Mouse (Mus musculus) kidney, postnatal 10 days (tissue): ENCODE measurements around the gene Hipk3.
A peak's percentile ranks its signal among the peaks of the same experiment; 100 is the strongest.

Experiments
- DNase-seq: peaks from one replicate; pipeline ENCODE4 v3.0.0; 2021; ENCODE audit warnings: mixed read lengths

Hipk3 gene

DNA sequence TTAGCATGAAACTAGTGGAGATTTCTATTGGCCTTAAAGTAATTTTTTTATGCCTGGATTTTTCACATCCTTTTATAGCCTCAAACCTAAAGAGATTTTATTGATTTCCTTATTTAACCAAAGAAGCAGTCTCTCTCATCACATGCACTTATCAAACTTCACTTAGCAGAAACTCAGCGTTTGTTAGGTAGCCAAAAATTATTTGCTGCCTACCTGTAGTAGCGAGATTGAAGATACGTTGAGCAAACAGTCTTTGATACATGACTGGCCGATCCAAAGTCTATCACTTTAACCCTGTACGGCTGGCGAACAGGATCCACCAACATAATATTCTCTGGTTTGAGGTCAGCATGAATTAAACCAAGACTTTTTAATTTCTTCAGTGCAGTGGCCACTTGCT, 23.7 kb downstream of the Hipk3 start:
- no peak for DNase-seq

DNA sequence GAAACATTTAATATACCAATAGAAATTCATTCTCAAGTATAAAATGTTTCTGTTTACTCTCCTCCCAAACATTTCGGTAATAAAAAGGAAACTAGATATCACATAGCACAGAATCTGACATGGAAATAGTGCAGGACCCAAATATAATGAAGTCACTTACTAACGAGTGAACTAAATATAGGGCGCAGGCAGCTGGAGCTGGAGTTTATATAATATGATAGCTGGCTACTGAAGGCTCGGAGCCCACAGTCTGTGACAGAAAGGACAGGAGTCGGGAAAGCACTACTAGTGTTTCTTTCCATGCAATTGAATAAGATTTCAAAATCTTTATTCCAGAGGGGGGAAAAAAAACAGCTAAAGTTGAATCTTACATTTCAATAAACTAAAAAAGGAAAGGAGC, 25.8 kb downstream of the Hipk3 start:
- no peak for DNase-seq

DNA sequence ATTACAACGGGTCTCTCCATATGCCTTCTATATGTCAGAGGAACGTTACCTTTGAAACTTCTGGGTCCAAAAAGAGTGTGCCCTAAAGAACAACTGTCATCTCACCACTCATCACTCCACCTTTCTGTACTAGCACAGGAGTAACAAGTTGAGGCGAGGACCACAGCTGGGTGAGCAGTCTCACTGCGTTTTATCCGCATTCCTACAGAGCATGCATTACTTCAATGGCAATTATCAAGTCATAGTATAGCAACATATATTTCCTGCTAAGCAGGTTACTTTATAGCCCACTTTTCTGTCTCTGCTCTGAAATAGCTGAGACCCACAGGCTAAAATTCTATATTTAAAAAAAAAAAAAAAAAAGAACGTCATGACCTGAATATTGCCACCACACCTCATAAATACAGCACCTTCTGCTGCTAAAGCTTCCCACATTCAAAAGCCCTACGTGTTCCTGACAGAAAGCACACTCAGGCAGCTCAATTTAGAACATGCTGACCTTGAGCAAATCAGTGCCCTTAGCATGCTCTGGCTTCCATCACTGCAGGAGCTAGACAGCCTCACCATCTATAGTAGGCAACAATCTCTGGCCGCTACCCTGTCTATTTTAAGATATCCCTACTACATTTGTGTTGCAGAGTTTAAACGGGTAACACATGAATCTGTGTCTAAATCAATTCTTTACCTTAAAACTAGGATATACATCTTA, 27.2 kb downstream of the Hipk3 start:
- DNase-seq = no peak

DNA sequence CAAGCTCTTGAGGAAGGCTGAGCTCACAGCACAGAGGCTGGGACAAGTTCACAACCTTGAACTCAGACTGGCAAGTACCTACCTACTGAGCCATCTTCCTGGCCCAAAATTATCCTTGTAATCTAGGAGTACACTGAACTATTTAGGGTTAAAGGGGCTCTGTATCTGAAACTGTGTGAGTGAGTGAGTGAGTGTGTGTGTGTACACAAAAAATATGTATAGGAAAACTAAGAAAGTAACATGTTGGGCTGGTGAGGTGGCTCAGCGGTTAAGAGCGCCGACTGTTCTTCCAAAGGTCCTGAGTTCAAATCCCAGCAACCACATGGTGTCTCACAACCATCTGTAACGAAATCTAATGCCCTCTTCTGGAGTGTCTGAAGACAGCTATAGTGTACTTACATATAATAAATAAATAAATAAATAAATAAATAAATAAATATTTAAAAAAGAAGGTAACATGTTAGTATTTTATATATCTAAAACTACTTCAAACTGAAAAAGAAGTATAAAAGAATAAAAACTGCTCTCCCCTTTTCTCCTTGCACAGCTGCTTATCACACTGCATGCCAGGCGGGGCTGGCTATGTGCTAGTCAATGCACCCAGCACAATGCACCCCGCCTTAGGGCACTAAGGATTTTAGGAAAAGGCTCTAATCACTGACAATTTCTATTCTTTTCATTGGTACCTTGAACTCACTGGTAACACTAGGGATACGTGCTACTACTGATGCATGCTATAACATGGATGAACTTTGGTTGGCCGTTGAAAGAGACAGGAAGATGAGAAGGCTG, 28.4 kb downstream of the Hipk3 start:
- DNase-seq = no peak

DNA sequence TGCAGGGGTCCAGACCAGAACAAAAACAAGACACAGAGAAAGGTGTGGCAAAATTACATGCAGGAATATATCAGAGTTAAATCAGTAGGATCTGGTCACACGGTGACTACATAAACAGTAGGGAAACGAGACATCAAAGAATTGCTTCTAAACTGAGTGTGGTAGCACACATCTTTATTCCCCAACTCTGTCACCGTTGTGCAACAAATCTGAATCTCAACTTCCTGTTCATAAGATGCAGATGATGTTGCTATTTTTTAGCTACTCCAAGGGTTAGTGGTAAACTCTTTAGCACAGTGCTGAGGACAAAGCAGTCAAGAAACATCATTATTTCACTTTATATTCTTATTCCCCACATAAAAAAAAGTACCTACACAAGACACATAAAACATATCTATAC, 34.2 kb downstream of the Hipk3 start:
- DNase-seq = no peak

DNA sequence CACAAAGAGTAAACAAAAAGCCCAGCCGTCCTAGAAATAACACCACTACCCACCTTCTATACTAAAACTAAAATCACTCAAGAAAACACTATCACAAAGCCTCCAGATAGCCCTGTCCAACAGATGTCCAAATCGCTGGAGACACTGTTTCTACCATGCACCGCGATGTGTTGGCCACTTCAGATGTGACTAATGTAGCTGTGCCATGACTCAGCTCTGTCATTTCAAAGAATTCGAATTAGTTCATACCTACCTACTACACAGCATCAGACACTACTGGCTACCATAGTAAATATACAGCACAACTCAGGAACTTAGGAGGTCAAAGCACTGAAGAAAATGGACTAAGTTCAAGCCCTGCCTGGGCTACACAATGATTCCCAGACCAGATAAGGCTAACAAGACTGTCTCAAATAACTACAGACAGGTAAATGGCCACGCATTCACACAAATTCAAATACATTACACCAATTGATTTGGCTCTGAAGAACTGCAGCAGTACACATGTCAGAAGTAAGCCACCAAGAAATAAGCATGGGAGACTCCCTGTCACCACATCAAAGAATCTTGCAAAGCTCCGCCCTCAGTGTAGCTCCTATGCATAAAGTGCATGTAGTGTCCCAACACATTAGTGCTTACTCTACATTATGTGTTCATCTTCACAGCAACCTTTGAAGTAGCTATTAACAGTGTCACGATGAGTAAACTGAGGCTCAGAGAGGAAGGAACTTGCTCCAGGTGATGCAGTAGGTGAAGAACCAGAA, 35.5 kb downstream of the Hipk3 start:
- no peak for DNase-seq

DNA sequence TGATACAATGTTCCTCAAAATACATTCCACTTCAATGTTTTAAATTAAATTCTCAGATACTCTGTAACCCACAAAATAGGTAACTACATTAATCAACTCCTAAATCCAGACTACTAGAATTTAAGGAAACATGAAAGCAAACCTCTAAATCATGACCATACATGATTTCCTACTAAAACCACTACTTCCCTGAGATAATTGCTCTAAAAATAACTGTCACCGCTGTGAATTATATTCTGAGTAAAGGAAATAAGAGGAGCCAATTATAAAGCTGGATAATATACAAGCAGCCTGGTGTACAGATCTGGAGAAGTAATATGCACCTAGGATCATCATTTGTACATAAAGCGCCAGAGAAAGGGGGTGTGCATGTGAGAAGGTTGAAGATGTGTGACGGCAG, 37.1 kb downstream of the Hipk3 start:
- no peak for DNase-seq

DNA sequence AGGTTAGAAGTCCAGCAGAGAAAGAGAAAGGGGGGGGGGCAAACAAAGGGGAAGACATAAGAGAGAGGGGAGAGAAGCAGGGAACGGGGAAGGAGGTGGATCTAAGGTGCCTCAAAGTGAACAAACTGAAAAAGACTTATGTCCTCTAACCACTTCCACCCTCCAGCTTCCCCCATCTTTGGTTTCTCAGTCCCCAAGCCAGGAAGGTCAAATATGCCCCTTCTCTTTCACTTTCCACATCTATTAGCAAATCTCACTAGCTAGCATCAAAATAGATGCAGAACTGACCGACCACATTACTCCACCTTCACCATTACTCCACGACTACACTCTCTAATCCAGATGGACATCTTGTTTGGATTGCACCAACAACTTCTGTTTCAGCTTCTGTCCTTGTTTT, 43.6 kb downstream of the Hipk3 start:
- no peak for DNase-seq

DNA sequence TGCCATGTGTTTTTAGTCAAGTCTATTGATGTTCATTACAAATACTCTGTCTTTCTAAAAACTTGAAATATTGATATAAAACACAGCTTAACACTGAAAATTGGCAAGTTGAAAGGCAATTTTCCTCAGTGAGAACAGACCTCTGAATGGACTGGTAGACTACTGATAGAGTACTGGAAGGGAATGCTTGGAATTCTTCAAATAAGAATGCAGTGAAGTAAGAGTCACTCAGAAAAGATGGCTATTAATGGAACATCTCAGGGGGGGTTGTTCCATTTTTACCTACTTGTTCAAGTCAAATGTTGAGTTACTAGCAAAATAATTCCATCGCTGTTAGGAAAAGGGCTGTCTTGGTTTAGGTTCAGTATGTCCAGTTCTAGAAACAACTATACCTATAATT, 45.1 kb downstream of the Hipk3 start:
- no peak for DNase-seq

DNA sequence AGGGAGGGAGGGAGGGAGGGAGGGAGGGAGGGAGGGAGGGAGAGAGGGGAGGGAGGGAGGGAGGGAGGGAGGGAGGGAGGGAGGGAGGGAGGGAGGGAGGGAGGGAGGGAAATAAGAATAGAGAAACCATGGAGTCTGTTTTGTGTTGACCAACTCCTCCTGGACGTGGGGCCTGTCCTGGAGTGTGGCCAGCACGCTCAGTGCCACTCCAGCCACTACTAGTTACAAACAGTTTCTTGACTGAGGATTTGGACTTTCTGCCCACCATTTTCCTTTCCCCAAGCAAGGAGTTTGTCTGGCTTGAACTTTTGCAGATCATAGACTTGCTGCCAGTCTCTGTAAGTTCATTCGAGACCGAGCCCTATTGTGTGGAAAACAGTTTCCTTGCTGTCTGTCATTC, 46.0 kb downstream of the Hipk3 start:
- no peak for DNase-seq

DNA sequence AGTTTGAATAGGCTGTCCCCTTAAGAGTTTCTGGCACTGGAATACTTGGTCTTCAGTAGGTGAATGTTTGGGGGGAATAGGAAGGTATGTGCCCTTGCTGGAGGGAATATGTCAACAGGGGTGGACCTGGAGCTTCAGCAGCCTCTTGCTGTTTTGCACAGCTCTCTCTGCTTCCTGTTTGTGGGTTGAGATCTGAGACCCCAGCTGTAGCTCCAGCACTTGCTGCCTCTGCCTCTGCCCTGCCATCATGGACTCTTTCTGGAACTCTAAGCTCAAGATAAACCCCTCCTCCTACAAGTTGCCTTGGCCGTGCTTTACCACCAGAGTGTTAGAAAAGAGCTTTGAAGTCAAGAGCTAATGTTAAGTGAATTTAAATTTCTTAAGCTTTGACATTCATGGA, 48.2 kb downstream of the Hipk3 start:
- no peak for DNase-seq

DNA sequence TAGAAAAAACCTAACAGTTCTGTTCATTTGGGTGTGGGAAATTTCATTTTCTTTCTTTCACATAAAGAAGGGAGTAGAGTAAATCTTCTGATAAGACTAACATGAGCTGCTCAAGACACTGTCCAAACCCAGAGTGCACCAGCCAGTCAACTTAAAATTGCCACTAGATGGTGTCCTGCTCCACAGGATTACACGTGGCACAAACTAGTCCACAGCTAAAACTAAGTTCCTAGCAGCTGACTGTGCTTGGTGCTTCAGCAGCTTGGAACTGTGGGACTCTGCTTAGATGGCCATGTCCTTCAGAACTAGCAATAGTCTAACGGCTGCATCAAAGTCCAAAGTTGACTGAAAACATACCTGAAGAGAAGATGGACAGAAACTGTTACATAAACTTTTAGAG, 49.5 kb downstream of the Hipk3 start:
- peak; percentile 75 for DNase-seq

DNA sequence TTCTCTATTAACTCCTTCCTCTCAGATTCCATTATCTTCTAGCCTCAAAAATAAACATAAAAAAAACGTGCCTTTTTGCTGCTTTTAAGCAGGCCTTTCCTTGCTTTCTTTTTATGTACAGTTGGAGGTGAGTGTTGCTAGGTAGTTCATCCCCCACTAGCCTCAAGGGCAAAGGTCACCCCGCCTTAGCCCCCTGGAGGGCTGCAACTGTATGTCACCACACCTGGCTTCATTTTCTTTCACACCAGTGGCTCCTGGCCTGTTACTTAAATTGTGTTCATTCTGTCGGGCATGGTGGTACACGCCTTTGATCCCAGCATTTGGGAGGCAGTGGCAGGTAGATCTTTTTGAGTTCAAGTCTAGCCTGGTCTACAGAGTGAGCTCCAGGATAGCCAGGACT, 51.9 kb downstream of the Hipk3 start:
- no peak for DNase-seq

DNA sequence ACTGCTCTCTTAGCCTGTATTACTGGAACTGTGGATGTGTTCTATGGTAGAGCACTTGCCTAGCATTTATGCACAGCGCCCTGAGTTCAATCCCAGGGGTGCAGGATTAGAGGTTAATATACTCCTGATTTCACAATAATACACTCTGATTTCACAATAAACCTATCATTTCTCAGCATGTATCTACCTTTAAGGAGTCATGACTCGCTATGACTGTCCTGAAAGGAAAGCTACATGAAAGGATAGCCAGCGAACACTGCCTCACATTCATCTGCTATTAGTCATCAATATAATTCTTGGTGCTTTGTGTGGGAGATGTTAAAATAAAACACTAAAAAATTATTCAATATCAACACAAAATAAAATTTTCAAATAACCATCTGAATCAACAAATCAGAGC, 58.0 kb downstream of the Hipk3 start:
- DNase-seq = no peak

DNA sequence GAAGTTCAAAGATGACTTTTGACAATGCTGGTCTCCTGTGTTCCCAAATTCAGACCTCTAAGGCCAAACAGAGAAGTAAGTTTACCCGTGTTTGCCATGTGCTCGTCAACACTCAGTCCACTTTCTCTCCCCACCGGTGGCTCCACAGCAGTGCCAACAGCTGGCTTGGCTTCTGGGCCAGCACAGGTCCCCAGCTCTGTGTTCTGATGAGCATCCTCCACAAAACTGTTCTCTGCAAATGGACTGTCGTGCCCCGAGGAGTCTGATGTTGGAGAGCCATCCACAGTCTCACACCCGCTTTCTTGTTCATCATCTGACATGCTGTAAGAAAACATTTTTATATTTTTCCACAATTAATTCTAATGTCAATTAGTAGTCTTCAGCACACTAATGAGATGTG, 63.2 kb downstream of the Hipk3 start:
- DNase-seq = no peak

DNA sequence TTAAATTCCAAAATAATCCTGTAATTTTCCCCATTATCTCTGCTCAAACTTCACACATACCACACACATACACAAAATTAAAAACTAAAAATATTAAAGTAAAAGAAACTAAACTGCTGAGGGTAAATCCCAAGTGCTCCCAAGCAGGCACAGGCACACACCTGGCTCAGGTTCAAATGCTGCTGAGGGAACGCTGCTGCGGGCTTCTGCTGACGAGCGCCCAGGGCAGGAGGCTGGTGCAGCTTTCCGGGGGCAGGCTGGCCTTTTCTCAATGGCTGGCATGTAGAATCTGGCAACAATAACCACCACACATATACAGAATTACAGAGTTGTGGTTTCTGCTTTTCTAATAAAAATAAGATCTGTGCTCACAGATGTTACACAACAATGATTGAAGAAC, 63.7 kb downstream of the Hipk3 start:
- no peak for DNase-seq

DNA sequence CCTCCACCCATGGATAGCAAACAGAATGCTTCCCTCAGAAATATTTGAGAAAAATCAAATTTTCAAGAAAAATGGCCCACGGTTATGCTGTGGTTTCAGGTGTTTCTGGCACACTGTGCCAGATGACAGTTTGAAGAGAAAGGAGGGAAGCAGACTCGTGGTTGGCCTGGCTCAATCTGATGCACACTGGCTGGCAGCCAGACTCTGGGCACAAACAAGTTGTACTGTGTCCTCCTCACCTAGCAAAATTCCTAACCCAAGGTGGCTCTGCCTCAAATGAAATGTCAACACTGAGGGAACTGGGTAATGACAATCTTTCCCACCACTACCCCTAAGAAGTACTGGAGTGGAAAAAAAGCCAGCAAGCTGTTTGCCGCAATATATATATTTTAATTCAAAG, 68.1 kb downstream of the Hipk3 start:
- no peak for DNase-seq

DNA sequence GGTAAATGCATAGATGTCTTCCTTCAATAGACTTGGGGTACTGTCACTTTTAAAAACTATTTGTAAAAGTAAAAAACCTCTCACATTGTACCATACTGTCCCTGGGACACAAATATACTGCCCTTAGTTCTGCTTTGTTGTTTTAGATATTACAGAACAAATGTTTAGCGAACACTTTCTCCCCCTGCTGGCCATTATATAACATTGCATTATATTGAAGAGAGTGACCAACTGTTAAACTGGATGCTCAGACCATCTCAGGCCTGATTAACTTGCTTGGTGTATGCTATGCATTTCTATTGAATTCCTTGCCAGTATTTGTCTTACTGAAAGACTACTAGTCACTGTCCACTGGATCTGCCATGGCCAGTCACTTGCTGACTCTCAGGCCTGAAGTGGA, 72.0 kb downstream of the Hipk3 start:
- DNase-seq = no peak

DNA sequence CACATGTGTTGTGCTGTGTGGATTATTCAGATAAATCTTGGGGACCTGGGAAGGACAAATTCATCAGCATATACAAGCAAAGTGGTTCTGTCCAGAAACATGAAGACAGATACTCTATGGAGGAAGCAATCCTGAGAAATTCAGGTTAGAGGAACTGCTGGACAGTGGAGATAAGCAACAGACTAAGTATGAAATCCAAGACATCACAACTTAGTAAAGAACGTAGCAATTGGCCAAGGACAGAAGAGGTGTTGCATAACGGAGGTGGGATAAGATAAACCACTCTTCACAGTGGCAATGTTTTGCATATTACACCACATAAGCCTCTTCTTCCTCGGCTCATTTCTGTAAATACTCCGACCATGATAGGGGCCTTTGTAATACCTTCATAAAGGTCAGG, 73.4 kb downstream of the Hipk3 start:
- no peak for DNase-seq

DNA sequence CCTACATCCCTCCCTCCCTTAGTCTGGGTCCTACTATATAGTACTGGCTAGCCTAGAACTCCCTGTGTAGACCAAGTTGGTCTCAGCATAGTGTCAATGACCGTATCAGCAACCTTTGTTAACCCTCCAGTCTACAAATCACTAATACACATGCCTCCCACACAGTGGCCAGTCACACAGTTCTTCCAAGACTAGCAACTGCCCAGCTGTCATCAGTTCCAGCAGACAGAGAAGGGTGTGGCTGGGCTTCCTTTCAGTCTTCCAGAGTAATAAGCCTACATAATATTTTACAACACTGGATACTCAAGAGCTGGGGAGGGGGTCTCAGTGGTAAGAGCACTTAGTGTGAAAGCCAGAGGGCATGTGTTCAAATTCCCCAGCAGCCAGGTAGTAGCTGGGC, 74.2 kb downstream of the Hipk3 start:
- no peak for DNase-seq

DNA sequence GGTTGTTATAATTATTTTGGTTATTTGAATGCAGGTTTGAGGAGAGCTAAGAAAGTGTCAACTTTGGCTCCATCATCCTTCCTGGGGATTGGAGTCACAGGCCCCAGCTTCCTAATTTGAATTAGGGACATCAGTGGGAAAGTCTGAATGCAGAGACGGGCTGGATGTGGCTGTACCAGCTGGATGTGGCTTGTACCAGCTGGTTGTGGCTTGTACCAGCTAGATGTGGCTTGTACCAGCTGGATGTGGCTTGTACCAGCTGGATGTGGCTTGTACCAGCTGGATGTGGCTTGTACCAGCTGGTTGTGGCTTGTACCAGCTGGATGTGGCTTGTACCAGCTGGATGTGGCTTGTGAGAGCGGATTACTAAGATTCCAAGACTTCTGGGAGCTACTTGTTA, 74.8 kb downstream of the Hipk3 start:
- no peak for DNase-seq

DNA sequence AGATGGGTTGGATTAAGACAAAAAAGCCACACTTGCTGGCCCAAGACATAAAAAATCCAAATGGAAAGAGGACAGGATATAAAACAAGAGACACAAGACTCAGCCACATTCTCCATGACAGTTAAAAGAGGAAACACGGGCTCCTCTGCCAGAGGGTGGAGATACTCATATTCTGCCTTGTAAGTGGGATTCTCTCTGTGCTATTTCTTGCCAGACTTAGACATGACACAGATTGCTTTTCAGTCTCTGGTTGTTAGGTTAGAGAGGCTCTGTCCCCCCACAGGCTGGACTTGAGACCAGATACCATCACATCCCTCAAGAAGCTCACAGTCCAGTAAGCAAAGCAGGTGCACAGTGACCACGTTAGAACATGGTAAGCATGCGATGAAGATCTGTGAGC, 81.2 kb downstream of the Hipk3 start:
- no peak for DNase-seq

DNA sequence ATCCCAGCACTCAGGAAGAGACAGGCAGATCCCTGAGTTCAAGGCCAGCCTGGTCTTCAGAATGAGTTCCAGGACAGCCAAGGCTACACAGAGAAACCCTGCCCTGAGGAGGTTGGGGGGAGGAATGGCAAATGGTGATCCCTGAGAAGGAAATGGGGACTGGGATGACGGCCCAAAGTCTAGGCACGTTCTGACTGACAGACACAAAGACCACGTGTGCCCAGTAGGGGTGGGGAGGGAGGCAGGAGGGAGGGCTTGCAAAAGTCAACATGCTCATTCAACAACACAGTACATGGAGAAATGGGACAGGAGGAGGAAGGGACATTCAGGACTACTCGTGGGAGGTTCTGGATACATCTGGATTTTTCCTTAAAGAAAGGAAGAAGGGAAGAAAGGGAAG, 81.8 kb downstream of the Hipk3 start:
- no peak for DNase-seq

DNA sequence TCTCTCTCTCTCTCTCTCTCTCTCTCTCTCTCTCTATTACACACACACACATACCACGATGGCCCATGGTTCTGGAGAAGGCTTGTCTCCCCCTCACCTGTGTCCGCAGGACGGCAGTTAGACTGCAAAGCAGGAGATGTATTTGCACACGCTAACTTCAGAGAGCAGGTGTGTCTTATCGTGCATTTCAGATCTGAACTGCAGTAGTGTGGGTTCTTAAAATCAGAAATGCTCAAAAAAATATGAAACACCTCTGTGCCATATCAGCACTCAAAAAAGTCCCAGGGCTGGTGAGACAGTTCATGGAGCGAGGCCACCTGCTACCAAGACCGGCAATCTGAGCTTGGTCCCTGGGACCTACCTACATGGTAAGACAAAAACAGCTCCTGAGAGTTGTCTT, 82.4 kb downstream of the Hipk3 start:
- DNase-seq = no peak
